Mouse (Mus musculus): ENCODE data around the gene Skil.

GRCm38 (mm10) chr3:31051730-31052129 lies 43.1 kb upstream of the Skil start:
- TF ChIP-seq POLR2A (IDR thresholded peaks at IDR 0.05; ENCODE audit: borderline replicate concordance, extremely low read depth, insufficient read depth, insufficient read length, poor library complexity, severe bottlenecking) (no peak), CTCF (IDR thresholded peaks at IDR 0.05; ENCODE audit: borderline replicate concordance, extremely low read depth, insufficient read depth, insufficient read length) (no peak)
